Mouse (Mus musculus): ENCODE data around the gene Igdcc3. TPM values are rescaled to one million over a fixed set of nuclear protein-coding genes. Genes with fewer than 3 reads are reported as not detected.
A peak's percentile ranks its signal among the peaks of the same experiment; 100 is the strongest.
"Not testable (repeated sequence)": the region's sequence is repeated elsewhere in the genome, so short reads cannot be mapped to it uniquely, and the experiment has no call there.

The Igdcc3 gene
- total RNA-seq, 2 experiments from 2014 or later = 0.59 to 0.65 TPM

- not testable (repeated sequence) for DNase-seq
Measured at GRCm38 (mm10) chr9:65207041-65207815, 66.2 kb downstream of the Igdcc3 start.

- no peak for DNase-seq
Measured at GRCm38 (mm10) chr9:65208293-65209179, 67.5 kb downstream of the Igdcc3 start.

DNA sequence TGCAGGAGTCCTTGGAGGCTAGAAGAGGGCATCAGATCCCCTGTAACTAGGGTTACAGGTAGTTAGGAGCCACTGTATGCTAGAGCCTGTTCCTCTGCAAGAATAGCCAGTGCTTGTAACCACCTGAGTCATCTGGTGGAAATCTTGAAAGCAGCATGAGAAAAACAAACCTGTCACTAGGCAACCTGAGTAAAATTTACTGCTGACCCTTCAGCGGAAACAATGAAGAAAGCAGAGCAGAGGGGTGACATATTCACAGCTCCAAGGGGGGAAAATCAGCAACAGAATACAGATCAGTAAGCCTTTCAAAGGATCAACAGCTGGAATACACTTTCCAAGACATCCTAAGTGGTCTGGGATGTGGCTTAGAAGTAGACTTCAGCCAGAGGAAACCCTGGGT, 70.6 kb downstream of the Igdcc3 start:
- no peak for DNase-seq

- no peak for DNase-seq
Measured at GRCm38 (mm10) chr9:65214425-65214777, 73.4 kb downstream of the Igdcc3 start.

DNA sequence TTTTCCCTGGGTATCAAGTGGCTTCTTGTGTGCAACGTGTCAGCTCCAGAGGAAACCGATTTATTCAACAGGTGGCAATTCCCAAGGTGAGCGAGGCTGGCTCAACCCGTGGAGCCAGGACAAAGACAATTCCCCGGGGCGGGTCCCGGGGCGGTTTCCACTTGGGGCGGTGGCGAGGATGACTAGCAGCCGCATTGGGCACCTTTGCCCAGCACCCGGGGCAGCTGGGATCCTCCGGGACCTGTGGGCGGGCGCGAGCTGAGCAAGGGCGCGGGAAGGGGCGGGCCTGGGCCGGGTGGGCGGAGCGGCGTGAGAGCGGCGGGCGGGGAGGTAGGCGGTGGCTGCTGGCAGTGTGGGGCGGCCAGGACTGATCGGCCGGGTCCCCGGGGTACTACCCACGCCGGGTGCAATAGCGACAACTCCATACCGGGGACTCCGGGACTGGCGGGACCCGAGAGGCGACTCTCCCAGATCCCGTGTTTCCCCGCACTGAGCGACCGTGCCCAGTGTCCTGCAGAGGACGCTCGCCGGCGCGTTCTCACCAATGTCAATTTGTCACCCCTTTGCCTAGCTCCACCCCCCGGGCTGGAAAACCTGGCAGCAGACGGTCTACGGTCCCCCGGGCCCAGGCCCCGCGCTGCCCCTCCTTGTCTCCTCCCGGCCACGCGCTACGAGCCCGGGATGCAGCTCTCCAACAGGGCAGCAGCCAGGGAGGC, 73.9 kb downstream of the Igdcc3 start:
- peak; percentile 89 for DNase-seq

GRCm38 (mm10) chr9:65215494-65216126, 74.6 kb downstream of the Igdcc3 start:
- DNase-seq = no peak

DNA sequence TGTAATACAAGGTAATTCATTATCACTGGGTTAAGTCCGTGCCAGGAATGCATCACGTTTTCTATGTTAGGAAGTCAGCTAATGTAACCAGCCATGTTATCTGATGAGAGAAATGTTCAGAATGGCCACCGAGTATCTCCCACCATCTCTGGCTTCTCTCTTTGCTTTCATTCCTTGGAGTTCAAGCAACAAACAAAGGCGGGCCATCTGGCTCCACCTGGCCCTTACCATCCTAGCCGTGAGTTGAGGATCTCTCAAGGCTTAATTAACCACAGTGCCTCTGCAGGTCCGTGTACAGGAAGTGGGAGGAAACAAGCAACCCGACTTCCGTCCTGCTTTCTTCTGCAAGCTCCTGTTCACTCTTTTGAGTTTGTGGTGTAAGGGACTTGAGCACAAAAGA, 76.0 kb downstream of the Igdcc3 start:
- DNase-seq = no peak

GRCm38 (mm10) chr9:65217661-65218060, 76.7 kb downstream of the Igdcc3 start:
- DNase-seq = no peak

DNA sequence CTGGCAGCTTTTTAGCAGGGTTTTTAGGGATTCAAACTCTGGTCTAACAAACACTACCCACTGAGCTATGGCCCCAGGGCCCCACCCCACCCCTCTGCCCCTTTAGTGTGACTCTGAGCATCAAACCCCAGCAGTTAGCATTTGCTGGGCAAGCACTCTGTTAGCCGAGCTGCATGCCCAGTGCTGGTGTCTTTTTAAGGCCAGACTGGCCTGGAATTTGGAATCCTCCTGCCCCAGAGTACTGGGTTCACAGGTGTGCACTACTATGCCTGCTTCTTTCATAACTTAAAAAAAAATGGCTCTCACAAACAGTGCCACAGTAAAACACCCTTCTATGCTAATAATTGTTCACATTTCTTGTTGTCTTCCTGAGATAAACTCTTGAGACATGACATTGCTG, 77.9 kb downstream of the Igdcc3 start:
- no peak for DNase-seq

DNA sequence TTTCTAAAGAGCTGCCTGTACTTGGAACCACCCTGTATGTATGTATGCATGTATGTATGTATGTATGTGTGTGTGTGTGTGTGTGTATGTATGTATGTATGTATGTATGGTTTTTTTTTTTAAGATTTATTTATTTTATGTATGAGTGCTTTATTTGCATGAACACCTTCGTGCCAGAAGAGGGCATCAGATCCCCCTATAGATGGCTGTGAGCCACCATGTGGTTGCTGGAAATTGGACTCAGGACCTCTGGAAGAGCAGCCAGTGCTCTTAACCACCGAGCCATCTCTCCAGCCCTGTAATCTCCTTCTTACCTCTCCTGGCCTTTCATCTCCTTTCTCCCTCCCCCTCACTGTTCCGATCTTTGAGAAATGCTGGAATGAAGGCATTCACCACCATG, 79.4 kb downstream of the Igdcc3 start:
- DNase-seq = not testable (repeated sequence)

GRCm38 (mm10) chr9:65223927-65224326, 82.9 kb downstream of the Igdcc3 start:
- no peak for DNase-seq

- peak; percentile 48 for DNase-seq
Measured at GRCm38 (mm10) chr9:65225795-65226194, 84.8 kb downstream of the Igdcc3 start.

- DNase-seq = no peak
Measured at GRCm38 (mm10) chr9:65230250-65230649, 89.3 kb downstream of the Igdcc3 start.

DNA sequence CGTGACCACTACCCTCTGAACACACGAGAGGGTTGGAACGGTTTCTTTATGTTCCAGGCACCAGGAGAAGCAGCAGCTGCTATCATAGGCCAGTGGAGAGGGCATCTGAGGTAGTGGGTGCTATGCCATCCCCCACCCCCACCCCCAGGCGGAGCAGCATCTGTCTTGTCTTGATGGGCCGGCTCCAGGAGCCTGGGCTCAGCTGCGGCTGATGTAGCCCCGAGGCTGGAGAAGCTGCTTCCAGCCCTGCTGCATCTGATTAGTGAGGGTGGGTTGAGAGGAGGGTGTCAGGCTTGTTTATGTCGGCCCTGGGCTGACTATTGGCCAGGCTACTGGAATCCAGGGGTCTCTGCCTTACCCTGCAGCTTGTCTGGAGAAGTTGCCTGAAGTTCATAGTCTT, 90.3 kb downstream of the Igdcc3 start:
- no peak for DNase-seq

DNA sequence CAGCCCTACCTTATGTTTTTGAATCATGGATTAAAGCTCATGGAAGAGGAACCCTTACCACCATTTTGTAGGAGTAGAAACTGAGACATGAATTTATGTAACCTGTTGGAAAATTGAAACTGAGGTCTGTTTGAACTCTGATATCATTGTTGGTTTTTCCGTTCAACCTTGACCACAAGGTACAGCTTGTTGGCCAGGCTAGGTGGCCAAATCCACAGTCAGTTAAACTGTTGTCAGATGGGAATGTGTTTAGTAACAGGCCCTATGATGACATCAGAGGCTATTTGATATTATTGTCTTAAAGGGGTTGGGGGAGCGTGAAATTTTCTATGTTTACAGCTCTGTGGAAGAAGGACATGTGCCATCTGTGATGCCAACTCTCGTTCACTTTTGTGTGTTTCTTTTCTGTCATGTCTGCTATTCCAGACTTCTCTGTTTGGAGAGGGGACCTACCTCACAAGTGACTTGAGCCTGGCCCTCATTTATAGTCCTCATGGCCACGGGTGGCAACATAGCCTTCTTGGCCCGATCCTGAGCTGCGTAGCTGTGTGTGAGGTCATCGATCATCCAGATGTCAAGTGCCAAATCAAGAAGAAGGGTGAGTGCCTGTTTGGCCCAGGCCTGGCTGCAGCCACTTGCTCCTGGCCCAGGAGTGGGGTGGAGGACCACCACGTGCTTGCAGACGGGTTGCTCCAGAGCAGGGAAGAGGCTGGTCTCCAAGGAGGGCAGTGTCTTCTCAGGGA, 92.4 kb downstream of the Igdcc3 start:
- no peak for DNase-seq

DNA sequence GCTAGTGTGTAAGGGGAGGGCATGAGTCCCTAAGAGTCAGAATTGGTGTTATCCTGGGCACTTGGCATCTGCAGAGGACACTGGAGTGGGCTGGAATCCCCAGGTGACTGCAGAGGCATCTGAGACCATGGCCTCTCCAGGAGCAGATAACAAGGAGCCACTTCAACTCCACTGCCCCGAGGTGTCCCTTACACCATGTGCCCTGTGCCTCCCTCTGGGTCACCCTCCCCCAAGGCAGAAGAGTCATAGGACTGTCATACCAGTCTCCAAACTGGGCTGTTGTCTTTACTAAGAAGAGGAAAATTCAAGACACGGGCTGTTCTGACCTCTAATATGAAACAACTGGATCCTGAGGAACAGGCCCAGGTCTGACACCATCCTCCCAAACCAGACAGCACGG, 93.7 kb downstream of the Igdcc3 start:
- DNase-seq = no peak

Other genes with a start within 250 kb of the Igdcc3 start
- gene Slc24a1, start 189.6 kb upstream of the Igdcc3 start, total RNA-seq (2021) = not detected
- 10 to 100 TPM; 22.1 to 23.9 TPM for gene Ints14, start 180.3 kb upstream of the Igdcc3 start, total RNA-seq (2021)
- 10 to 100 TPM; 14.4 to 16.7 TPM for gene Hacd3, start 119.5 kb upstream of the Igdcc3 start, total RNA-seq (2021)
- gene Dpp8, start 108.8 kb upstream of the Igdcc3 start, total RNA-seq (2021) = 100 to 1,000 TPM; 103 to 116 TPM
- gene Igdcc4, start 39.7 kb upstream of the Igdcc3 start, total RNA-seq (2021) = 10 to 100 TPM; 60.4 to 79.2 TPM
- 1 to 10 TPM; 6.6 to 8.1 TPM for gene Parp16, start 54.2 kb downstream of the Igdcc3 start, total RNA-seq (2021)
- 100 to 1,000 TPM; 101 to 103 TPM for gene Cilp, start 124.0 kb downstream of the Igdcc3 start, total RNA-seq (2021)
- 10 to 100 TPM; 61.8 to 64.5 TPM for gene Clpx, start 153.1 kb downstream of the Igdcc3 start, total RNA-seq (2021)
- gene Pdcd7, start 204.9 kb downstream of the Igdcc3 start, total RNA-seq (2021) = 10 to 100 TPM; 11.2 to 13.9 TPM
- 1 to 10 TPM in 1 of 2 experiments, under 1 TPM in 1; 0.52 to 1.1 TPM for gene Ubap1l, start 219.9 kb downstream of the Igdcc3 start, total RNA-seq (2021)

Data from gastrocnemius, postnatal 10 days (tissue).